Mouse (Mus musculus) B cell, adult (primary cell): ENCODE data around the gene Itprid1. TPM values are rescaled to one million over a fixed set of nuclear protein-coding genes. Genes with fewer than 3 reads are reported as not detected.

Source experiments
- total RNA-seq: library from RNA; stranded (reverse); gene quantifications from 4 replicates; pipeline ENCODE4 v1.2.4, GENCODE M21; 2023; ENCODE audit not compliant: inconsistent age

The Itprid1 gene
- total RNA-seq: not detected in 4 replicates

DNA sequence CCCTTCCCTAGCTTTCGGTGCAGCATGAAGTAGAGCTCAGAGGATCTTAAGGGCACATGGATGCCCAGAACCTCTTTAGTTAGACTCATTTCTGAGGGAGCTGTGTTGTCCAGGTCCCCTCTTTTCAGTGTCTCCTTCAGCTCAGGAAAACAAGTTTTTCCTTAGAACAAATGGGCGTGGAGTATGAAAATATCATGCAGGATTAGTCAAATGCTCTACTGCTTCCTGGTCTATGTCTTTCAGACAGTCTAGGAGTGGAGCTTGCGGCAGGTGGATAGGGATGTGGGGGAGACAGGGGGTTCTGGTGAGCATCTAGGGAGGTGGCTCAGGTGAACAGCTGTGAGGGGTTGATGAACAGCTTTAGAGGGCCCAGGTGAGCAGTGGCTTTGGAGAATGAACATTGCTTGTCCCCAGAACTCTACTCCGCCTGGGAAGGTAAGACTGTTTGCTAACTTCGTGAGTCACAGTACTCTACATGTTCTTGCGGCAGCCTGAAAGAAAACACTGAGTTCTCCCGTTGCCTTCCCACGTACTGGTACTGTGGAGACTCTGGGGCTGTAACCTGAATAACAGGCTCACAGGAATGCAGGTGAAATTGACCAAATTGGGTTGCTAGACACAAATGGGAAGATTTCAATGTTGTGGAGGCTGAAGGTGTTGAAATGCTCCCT, at the start of gene Itprid1:
Gene Itprid1, plus strand, starts transcription at position 246 of the 671 bp plus-strand sequence.

DNA sequence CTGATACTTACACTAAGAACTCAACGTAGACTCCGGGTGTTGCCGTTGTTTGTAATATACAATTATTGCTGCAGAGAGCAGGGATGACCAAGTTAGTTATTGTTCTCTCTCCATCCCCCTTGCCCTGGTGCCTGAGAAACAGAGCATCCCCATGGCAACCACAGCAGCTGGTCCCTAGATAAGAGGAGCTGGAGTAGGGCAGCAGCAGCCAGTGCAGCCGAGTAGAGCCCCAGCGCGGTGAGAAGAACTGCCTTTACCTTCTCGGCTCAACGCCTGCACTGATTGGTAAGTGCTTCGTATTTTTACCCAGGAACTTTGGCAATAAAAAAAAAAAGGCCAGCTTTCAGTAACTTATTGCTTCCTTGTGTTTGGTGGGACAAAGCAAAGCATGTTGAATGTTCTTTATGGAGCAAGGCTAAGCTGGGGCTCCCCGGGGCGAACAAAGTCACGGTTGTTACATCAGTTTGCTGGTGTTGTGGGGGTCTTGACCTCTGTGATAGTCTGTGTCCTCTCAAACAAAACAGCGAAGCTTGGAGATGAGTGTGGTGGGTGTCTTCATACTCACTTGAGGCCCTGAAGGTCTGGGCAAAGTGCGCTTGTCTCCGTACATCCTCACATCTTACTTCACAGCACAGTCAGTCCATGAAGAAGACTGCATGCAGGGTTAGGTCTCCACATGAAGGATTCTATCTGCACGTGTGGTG, 180.7 kb downstream of the Itprid1 start, which contains the start of gene Ppp1r17:
Gene Ppp1r17, plus strand, starts transcription at position 207 of the 704 bp plus-strand sequence.

Other genes with a start within 250 kb of the Itprid1 start
- not detected in 4 replicates for gene Neurod6, start 155.6 kb upstream of the Itprid1 start, total RNA-seq
- gene Ppp1r17, start 180.6 kb downstream of the Itprid1 start, total RNA-seq: not detected in 4 replicates